Mouse (Mus musculus): ENCODE data around the gene Npw.

The Npw gene

DNA sequence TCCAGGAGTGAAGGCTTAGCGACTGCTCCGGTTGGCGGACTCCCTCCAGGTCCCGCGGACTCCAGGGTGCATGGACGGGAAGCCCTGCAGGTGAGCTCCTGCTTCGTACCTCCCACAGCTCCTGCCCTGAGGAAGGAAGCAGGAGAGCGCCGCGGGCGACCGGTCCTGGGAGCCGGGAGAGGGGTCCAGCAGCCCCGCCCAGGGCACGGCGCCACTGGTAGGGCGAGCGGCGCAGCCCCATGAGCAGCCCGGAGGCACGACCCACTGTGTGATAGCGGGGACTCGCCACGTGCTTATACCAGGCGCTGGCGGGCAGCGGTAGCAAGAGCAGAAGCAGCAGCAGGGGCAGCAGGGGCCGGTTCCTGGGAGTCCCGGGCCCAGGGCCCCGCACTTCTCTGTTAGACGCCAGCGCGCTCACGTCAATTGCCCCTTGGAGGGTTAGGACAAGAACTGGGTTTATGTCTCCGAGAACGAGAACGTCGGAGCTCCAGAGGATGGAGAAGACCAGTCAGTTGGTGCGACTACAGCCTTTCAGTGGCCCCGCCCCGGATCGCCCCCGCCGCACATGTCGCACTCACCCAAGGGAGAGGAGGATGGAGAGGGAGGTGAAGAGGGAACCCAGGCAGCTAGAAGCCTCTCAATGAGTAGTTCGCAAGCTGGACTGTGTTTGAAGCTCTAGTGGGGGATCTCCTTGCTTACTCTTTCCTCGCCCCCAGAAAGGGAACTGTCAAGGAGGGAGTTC lies at the start of gene Npw:
Gene Npw (minus strand): TSS at position 441 of the 742 bp plus-strand sequence.
- peak; percentile 46 for DNase-seq (ENCODE audit: low read depth, low spot score)

DNA sequence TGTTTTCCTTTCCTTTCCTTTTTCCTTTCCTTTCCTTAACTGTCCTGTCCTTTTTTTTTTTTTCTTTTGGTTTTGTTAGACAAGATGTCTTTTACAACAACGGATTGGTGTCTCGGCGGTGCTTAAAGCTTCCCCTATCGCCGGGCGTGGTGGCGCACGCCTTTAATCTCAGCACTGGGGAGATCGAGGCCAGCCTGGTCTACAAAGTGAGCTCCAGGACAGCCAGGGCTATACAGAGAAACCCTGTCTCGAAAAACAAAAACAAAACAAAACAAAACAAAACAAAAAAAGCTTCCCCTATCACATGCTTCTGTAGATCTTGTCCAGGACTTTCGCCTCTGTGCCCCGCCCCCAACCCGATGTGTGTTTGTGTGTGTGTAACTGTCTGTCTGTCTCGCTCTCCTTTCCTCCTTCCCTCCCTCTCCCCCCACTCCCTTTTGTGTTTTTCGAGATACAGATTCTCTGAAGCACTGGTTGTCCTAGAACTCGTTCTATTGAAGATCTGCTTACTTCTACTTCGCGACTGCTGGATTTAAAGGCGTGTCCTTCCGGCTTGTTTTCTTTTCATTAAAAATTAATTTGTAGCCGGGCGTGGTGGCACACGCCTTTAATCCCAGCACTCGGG lies 49.7 kb upstream of the Npw start:
- peak; percentile 52 for DNase-seq (ENCODE audit: low read depth, low spot score)

DNA sequence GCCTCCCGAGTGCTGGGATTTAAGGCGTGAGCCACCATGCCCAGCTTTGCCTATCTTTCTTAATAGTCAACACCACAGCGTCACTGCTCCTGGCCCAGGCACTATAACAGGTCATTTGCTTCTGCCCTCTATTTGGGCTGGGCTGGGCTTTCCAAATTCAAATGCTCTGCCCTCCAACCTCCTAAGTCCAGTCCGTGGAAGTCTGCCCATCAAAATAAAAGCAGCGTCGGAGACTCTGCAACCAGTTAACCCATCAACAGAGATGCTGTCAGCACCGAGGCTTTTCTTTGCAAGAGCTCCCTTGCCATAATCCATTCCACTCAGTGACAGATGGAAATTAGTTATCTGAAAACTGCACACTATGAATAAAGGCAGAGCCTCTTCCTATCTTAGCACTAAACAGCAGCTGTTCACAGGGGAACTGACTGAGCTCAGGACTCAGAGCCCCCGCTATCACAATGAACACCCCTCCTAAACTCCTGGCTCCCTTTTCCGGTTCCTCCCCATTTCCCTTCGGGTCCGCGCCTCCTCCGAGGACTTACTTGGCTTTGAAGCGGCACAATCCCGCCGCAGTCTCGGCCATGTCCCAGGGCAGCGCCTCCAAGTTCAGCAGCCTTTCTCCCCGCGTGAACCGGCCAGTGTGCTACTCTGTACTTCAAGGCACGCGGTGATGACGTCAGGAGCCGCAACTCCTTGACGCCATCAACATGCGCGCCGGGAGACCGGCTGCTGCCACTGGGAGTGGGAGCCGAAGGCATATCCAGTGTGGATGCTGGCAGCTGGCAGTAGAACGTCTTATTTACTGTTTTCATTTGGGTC lies 48.9 kb upstream of the Npw start, which contains the start of gene Tbl3:
Gene Tbl3 (minus strand): TSS at position 679 of the 819 bp plus-strand sequence.
- peak; percentile 96 for DNase-seq (ENCODE audit: low read depth, low spot score)

DNA sequence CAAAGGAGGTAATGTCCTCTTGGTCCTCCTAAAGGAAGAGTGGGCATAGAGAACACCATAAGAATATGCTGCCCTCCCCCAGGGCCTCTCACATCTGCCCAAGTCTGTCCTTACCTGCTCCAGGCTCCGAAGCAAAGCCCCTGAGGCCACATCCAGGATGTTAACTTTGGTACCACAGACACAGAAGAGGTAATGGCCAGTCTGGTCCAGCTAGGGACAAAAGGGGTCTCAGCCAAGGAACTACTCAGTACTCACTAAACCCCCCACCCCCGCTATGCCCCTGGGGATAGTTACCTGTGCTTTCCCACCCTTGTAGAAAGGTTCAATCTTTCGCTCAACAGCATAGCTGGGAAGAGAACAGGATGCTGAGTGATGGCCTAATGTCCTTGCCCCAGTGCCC lies 47.6 kb upstream of the Npw start:
- DNase-seq (ENCODE audit: low read depth, low spot score): no peak

DNA sequence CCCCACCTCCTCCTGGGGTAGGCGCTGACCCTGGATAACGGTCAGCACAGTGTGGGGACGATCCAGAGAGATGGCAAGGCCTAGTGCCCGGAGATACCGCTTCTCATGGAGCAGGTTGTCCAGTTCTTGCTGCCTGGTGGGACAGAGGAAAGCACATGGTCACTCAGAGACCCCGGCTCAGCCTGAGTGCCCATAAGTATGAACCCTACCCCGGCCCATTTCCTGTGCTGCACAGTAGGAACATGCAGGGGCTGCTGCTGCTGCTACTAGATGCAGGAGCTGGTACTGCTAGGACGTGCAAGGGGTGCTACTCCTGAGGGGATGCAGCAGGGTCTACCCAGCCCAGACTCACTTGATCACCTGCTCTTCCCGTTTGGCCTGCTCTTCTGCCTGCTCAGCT lies 43.0 kb upstream of the Npw start:
- no peak for DNase-seq (ENCODE audit: low read depth, low spot score)

DNA sequence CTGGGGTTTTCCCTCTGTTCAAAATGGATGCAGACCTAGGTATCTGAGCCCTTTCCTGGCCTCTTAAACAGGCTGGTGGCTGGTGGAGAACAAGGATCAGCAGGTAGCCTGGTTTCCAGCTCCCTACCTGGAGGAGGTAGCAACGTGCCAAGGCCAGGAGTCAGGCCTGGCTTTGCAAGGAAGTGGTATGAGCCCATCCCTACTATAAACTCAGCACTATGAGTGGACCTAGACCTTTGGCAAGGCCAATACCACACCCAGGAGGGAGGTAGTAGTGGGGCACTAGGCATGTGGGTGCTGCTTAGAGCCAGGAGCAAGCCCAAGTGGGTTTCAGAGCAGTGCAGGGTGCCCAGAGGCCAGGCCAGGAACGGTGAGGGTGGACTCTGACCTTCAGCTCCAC lies 41.2 kb upstream of the Npw start:
- DNase-seq (ENCODE audit: low read depth, low spot score): no peak

DNA sequence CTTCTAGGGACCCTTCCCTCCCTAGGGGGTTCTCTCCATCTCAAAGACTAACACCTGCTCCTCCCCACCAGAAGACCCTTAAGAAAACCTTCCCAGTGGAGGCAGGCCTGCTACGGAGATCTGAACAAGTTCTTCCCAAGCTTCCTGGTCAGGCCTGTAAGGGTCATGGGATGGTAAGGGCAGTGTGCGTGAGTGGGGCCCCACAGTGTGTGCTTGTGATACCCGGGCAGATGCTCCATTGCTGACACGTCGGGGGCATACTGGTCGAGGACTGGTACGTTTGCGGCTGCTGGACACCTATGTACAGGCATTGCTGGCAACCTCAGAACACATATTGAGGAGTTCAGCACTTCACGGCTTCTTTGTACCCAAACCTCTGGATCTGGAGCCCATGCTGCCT lies 40.5 kb upstream of the Npw start:
- no peak for DNase-seq (ENCODE audit: low read depth, low spot score)

DNA sequence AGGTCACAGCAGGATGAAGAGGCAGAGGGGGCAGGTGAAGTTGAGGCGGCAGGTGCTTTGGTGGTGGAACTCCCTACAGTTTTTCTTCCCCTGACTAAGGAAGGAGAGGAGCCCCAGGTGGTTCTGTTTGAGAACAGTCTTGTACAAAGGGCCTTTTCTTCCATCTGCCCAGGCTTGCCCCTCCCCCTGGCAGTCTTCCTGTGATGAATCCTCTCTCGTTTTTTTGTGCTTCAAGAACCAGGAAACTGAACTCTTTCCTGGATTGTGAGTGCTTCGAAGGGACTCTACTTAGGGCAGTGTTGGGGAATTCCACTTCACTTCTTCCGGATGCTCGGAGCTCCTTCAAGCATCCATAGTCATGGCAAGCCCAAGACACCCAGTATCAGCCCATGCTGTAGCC lies 39.7 kb upstream of the Npw start:
- DNase-seq (ENCODE audit: low read depth, low spot score): peak; percentile 68

DNA sequence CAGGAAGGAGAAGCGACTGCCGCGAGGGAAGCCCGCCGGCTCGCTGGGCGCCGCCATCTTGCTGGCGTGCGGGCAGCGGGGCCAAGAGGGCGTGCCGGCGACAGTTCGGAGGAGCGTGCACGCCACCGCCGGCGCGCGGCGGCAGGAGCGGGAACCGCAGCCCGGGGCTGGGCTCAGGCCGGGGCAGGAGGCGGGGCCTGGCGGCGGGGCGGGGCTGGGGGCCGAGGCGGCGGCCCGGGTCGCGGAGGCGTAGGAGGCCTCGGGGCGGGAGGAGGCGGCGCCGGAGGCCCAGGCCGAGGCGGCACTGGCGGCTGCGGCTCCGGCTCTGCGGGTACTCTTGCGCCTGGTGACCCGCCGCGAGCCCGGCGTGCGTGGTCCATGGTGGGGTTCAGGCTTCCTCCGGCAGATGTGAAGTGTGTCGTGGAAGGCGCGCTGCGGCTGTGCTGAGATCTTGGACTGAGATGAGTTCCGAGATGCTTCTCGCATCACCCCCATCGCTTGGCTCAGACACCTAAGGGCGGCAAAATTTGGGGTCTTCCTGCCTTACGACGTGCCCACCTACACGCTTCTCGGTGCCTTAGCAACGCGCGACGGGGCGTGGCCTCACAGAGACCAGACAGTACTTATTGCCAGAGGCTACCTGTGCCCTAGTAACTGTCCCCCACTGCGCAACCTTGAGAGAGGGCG lies 37.9 kb upstream of the Npw start, which contains the start of the genes Gfer and Noxo1:
Gene Gfer (minus strand): TSS at position 146 of the 687 bp plus-strand sequence.
Gene Noxo1 (plus strand): TSS at position 224 of the 687 bp plus-strand sequence.
- peak; percentile 90 for DNase-seq (ENCODE audit: low read depth, low spot score)

DNA sequence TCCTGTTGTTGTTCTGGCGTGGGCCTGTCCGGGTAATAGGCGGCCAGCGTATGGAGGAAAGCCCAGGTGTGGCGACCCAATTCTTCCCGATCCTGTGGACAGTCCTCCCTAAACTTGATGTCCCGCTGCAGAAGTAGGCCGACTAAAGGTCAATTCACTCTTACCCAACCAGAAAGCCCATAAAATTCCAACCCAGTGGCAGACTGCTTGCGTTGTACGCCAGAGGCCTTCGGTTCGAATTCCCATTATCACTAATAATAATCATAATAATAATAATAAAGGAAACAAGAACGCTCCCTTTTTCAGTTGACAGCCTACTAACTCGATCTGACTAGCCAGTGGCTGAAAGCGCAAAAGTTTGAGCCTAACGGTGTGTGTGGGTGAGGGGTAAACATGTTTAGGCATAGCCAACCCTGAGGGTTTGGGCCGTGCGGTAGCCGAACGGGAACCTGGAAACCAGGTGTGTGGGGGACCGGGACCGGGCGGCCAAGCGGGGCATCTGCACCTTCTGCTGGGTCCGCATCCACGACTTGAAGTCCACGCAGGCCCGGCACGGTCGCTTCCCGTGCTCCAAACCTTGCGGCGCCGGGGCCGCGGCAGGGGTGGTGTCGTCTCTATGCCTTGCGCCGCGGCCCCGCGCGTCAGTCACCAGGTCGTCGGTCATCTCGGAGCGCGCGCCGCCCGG lies 37.2 kb upstream of the Npw start:
- DNase-seq (ENCODE audit: low read depth, low spot score): no peak

DNA sequence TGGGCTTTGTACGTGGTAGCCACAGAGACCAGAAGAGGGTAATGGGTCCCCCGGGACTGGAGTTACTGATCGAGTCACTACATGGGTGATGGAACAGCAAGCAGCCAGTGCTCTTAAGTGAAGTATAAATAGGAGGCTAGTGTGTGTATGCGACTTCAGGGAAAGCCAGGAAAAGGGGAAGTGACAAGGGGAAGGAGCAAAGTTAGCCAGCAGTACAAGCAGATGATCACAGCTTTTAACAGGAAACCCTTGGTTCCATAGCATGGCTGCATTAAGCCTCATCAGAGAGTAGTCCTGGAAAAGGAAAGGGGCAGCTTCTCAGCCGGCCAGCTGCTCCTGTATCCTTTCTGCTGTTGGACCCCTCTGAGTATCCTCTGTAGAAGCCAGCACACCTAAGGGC lies 34.1 kb upstream of the Npw start:
- DNase-seq (ENCODE audit: low read depth, low spot score): no peak

DNA sequence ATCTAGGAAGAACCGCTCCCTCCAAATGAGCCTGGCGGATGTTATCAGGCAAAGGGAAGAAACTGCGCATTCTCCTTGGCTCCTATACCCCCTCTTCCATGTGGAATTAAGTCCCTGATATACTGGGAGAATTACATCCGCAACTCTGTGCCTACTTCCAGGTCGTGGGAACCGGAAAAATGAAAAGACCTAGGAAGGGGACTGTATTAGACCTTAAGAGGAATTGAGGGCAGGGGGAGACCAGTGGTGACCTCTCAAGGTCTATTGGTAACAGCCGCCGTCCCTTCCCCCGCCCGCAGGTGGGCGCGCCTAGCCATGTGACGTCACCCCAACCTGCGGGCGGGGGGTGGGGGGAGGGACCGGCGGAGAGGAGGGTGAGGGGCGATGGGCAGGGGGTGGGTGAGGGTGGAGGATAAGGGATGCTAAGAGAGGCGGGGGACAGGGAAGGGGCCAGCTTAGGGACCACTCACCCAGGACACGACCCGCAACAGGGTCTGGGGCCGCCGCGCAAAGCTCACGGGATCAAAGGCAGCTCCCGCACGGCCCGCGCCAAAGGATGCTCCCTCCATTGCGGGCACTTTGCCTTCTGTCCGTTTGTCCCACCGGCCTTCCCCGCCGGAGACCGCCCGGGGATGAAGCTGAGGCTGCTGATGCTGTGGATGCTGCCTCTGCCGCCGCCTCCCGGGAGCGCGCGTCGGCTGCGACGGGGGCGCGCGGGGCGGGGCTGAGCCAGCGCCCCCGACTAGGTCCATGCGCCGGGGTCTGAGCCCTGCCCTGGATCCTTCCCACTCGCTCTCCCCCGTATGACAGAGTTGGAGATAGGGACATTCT lies 31.2 kb upstream of the Npw start, which contains the start of gene Syngr3:
Gene Syngr3 (minus strand): TSS at position 705 of the 831 bp plus-strand sequence.
- no peak for DNase-seq (ENCODE audit: low read depth, low spot score)

DNA sequence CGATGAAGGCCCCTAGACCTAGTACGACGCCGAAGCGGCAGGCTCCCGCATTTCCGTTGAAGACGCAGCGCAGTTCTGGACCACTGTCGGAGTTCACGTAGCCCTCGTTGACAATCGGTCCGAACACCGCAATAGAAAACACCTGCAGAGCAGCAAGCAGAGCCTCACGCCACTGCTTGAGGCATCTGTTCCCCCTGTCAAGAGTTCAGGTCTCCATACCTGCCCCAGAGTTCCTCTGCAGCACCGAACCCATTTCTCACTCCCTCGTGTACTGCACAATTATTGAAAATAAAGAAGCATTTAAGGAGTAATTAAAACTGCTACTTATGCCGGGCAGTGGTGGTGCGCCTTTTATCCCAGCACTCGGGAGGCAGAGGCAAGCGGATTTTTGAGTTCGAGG lies 29.3 kb upstream of the Npw start:
- DNase-seq (ENCODE audit: low read depth, low spot score): no peak

DNA sequence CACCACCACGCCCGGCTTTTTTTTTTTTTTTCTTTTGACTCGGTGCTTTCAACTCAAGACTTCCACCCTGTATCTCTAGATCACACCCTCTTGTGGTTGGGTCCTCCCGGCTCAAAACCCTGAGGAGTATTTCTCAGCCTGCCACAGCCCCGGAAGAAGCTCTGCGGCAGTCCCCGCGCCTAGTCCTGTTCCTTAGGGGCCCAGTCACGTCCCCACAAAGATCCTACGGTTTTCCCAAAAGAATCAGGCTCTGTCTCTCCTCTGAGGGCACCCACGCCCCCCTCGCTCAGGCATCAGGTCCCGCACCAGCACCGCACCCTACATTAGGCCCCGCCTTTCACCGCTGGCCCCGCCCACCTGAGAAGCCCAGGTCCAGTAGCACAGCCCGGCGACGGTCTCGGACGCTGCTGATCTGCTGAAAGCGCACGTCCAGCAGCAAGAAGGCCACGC lies 28.9 kb upstream of the Npw start:
- peak; percentile 68 for DNase-seq (ENCODE audit: low read depth, low spot score)

DNA sequence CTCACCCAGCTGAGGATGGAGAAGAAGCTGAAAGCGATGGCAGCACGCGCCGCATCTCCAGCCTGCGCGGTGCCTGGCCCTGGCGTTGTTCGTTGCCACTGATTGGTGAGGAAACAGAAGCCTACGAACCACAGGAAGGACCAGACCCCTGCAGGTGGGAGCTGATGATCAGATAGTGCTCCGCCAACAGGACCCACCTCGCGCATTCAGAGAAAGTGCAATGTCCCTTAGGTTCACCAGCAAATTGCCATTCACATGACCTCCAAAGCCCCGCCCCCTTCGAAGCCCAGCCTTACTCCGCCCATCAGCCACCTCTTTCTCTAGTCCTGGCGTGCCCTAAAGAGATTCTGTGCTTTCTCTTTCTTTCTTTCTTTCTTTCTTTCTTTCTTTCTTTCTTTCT lies 28.3 kb upstream of the Npw start:
- peak; percentile 89 for DNase-seq (ENCODE audit: low read depth, low spot score)

DNA sequence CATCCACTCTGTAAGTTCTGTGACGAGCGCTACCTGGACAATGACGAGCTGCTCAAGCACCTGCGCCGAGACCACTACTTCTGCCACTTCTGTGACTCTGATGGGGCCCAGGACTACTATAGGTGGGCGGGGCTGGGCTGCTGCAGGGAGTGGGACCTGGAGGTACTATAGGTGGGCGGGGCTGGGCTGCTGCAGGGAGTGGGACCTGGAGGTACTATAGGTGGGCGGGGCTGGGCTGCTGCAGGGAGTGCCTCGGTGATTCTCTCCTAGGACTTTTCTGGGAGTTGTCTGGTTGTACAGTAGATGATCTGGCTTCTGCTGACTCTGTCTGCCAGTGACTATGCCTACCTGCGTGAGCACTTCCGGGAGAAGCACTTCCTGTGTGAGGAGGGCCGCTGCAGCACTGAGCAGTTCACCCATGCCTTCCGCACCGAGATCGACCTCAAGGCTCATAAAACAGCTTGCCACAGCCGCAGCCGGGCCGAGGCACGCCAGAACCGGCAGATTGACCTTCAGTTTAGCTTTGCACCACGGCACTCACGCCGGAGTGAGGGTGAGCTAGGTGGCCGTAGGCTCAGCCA lies 19.3 kb upstream of the Npw start:
- peak; percentile 78 for DNase-seq (ENCODE audit: low read depth, low spot score)

DNA sequence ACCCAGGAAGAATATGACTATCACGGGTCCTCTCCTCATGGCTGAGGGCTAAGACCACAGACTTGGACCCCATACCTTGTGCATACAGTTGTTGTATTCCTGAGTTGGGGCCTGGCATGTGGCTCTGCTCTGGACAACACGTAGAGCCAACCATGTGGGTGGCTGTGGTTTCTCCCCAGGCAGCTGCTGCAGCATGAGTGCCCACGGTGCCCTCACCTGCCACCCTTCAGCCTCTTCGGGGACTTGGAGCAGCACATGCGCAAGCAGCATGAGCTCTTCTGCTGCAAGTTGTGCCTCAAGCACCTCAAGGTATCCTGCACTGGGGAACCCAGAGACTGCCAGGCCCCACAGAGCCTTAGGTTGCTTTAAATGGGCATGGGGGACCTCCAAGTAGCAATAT lies 18.6 kb upstream of the Npw start:
- no peak for DNase-seq (ENCODE audit: low read depth, low spot score)

DNA sequence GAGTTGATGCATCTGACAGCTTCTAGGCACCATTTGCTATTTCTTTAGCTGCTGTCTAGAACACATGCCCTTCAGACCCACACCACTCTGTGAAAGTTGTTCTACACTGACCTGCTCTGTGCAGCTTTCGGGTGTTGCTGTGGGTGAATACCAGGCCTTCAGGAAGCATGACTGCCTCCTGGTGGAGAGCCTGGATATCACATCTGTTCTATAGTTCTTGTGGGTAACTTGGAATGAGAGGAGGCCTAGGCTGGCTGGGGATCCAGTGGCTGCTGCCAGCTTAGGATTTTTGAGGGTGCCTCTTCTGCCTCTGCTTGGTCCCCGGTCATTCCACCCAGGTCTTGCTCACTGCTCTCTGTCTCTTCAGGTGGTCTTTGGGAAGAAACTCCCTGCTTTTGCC lies 17.9 kb upstream of the Npw start:
- peak; percentile 91 for DNase-seq (ENCODE audit: low read depth, low spot score)

DNA sequence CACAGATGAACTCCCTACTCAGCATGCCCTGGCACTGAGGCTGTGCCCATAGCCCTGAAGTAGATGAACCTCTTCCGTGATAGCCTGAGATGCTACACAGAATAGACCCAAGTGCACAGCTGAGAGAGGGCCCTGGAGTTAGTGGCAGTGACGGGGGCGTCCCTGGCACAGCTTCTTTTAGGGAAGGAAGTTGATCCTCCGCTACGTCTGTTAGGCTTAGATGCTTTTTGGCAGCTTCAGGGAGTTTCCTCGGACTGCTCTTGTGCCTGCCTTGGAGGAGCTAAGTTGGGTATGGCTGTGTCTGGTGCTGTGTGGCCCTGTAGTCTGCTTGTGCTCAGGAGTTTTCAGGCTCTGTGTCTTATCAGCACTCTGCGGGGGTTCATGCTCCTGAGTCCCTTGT lies 16.0 kb upstream of the Npw start:
- no peak for DNase-seq (ENCODE audit: low read depth, low spot score)

DNA sequence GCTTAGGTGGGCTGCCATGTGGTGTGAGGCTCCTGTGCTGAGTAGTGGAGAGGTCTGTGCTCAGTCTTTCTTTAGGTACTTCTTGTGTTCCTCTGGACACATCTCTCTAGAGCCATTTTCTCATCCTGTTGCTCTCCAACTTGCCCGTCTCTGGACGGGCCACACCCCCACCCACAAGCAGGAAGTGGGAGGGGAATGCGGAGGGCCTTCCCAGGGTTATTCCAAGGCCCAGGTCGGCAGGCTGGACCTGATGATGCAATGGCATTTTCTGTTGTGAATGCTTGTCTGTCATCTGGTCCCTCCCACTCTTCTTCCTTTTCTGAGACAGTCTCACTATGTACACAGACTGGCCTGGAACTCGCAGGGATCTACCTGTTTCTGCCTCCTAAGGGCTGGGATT lies 13.9 kb upstream of the Npw start:
- DNase-seq (ENCODE audit: low read depth, low spot score): peak; percentile 86
